Mouse (Mus musculus): Measurements from ENCODE around the gene Ctf2.

GRCm38 (mm10) chr7:127716992-127717391 is 15.0 kb downstream of the Ctf2 start:
- TF ChIP-seq GATA1 (IDR thresholded peaks at IDR 0.05; ENCODE audit: borderline replicate concordance, low read length) (no peak), TAL1 (conservative IDR thresholded peaks at IDR 0.05; ENCODE audit: low read depth, low read length) (no peak), CTCF (IDR thresholded peaks at IDR 0.05; ENCODE audit: low read depth, low read length) (no peak)

Data from G1E (cell line).